Mouse (Mus musculus): ENCODE results near the gene Syt9.
"Not testable (repeated sequence)": the region's sequence is repeated elsewhere in the genome, so short reads cannot be mapped to it uniquely, and the experiment has no call there.

Syt9 gene

GRCm38 (mm10) chr7:107461699-107462440 is 91.3 kb downstream of the Syt9 start:
- peak; percentile 78 for DNase-seq

- DNase-seq, result no peak
These were observed 92.4 kb downstream of the Syt9 start for GRCm38 (mm10) chr7:107462962-107463361.

- peak; percentile 71 for DNase-seq
These were observed 94.6 kb downstream of the Syt9 start for GRCm38 (mm10) chr7:107465081-107465480.

- DNase-seq, result peak; percentile 21
These were observed 108.7 kb downstream of the Syt9 start for GRCm38 (mm10) chr7:107478979-107479965.

- not testable (repeated sequence) for DNase-seq
These were observed 115.2 kb downstream of the Syt9 start for GRCm38 (mm10) chr7:107485709-107486108.

- no peak for DNase-seq
These were observed 124.9 kb downstream of the Syt9 start for GRCm38 (mm10) chr7:107495428-107495827.

GRCm38 (mm10) chr7:107496923-107497322 is 126.4 kb downstream of the Syt9 start:
- DNase-seq, result no peak

- peak; percentile 53 for DNase-seq
These were observed 130.1 kb downstream of the Syt9 start for GRCm38 (mm10) chr7:107500641-107501040.

- DNase-seq, result no peak
These were observed 134.5 kb downstream of the Syt9 start for GRCm38 (mm10) chr7:107504761-107505712.

- no peak for DNase-seq
These were observed 137.4 kb downstream of the Syt9 start for GRCm38 (mm10) chr7:107507920-107508319.

- DNase-seq, result peak; percentile 39
These were observed 139.2 kb downstream of the Syt9 start for GRCm38 (mm10) chr7:107509740-107510139.

- no peak for DNase-seq
These were observed 146.3 kb downstream of the Syt9 start for GRCm38 (mm10) chr7:107516704-107517410.

- DNase-seq, result peak; percentile 73
These were observed 148.9 kb downstream of the Syt9 start for GRCm38 (mm10) chr7:107519256-107520025.

GRCm38 (mm10) chr7:107521411-107521810 is 150.9 kb downstream of the Syt9 start:
- DNase-seq, result no peak

GRCm38 (mm10) chr7:107526299-107526698 is 155.8 kb downstream of the Syt9 start:
- peak; percentile 60 for DNase-seq

GRCm38 (mm10) chr7:107528169-107528772 is 157.7 kb downstream of the Syt9 start:
- no peak for DNase-seq

GRCm38 (mm10) chr7:107529364-107529763 is 158.8 kb downstream of the Syt9 start:
- no peak for DNase-seq

GRCm38 (mm10) chr7:107535311-107535710 is 164.8 kb downstream of the Syt9 start:
- DNase-seq, result no peak

- DNase-seq, result no peak
These were observed 166.0 kb downstream of the Syt9 start for GRCm38 (mm10) chr7:107536516-107536915.

- DNase-seq, result no peak
These were observed 169.5 kb downstream of the Syt9 start for GRCm38 (mm10) chr7:107540034-107540433.

- no peak for DNase-seq
These were observed 174.5 kb downstream of the Syt9 start for GRCm38 (mm10) chr7:107545011-107545410.
